Mouse (Mus musculus): Measurements from ENCODE around the gene Lad1. TPM values are rescaled to one million over a fixed set of nuclear protein-coding genes. Genes with fewer than 3 reads are reported as not detected.

The Lad1 gene
- 1 to 10 TPM; 4.9 to 6.0 TPM for total RNA-seq (2021)
- long read RNA-seq, experiment 1, partial matches to known transcripts: 1 of 9 reads
- long read RNA-seq, experiment 1, other reads (novel, unspliced or antisense): 6 of 9 reads
- long read RNA-seq, experiment 2, partial matches to known transcripts: 1 of 3 reads
- long read RNA-seq, experiment 2, other reads (novel, unspliced or antisense): 1 of 3 reads

DNA sequence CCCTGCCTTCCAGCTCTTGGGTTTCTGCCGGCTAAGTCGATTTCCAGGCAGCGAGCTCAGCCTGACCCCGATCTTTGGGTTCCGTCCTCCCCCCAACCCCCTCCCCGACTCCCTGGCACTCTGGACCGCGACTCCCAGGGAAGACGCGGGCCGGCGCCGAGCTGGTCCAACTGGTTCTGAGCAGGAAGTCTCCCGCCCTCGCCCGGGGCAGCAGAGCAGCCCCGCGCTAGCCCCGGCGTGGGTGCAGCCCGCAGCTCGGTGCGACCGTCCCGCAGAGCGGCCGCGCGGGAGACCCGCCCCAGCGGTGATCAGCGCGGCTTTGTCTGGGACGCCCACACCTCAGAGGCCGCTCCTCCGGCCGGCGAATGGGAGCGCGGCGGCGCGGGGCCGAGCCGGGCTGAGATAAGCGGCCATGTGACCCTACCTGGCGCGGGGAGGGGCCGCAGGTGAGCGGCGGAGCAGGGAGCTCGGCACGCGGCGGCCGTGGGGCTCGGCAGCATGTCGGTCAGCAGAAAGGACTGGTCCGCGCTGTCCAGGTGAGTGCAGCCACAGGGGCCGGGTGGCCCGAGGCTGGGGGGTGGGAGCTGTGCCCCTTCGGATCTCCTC is at the start of gene Lad1:
Lad1 (plus strand) TSS at position 118 of the 606 bp plus-strand sequence.
- DNase-seq: no peak
- intact Hi-C loops (cut with DNase I): no loop called here

- intact Hi-C loops (cut with DNase I): no loop called here
- no peak for DNase-seq
These were observed 48.2 kb upstream of the Lad1 start for GRCm38 (mm10) chr1:135770237-135770636.

DNA sequence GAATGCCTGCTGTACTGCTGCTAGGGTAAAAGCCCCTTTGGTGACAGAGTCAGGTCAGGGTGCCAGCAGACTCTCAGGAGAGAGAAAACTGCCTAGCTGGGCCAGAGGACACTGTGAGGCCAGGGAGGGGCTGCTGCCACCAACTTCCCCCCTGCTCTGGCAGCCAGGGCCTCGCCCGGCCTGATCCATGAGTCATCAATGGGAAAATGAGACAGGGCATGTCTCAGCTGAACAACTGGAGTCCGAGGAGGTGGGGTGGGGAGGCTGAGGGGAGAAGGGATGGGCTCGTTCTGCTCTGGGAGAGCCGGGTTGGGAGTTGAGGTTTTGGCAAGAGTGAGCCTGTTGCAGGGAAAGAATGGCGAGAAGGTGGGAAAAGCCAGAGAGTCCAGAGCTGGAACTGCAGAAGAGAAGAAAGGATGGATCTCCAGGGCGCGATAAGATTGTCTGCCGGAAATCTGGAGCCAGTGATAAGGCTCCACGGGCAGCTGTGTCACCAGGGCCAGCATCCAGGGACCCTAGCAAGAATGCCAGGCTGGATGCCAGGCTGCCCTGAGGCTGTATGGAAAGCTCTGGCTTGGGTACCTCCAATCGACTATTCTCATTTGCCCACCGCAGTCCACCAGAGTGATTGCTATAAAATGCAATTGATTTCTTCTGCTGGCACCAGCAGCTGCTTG is 47.4 kb upstream of the Lad1 start:
- intact Hi-C loops (cut with DNase I): no loop called here
- peak; percentile 55 to 57 for DNase-seq

DNA sequence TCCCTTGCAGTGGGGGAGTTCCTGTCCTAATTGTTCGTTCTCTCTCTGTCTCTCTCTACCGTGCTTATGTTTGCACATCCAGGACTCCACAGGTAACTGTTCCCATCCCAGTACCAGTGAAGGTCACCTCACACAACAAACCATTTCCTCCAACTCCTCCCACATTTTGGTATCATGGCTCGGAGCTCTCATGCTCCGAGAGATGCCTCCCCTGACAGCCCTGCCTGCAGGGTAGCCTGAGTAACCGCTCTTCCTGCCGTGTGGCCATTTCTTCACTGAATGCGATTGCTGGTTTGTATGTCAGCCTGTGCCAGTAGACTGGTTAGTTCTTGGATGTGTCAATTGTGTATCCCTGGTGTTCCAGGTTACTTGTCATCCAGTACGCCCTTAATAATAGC is 46.8 kb upstream of the Lad1 start:
- no peak for DNase-seq
- intact Hi-C loops (cut with DNase I): no loop called here

DNA sequence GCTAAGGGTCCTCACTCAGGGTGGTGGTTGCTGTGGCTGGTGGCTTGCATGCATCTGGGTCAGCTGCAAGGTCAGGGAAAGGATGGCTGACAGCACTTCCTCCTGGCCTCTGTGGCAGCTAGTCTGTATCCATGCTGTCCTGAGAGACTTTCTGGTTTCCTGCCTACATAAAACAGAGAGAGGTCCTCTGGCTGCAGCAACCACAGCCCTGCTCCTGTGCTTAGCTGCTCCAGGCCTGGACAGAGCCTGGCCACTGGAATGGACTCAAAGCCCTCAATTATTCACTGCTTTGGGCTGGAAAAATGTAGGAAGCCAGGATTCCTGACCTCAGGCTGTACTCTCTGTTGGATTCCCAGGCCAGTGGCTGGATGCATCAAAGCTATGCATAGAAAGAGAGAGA is 41.8 kb upstream of the Lad1 start:
- intact Hi-C loops (cut with DNase I): no loop called here
- DNase-seq: no peak

DNA sequence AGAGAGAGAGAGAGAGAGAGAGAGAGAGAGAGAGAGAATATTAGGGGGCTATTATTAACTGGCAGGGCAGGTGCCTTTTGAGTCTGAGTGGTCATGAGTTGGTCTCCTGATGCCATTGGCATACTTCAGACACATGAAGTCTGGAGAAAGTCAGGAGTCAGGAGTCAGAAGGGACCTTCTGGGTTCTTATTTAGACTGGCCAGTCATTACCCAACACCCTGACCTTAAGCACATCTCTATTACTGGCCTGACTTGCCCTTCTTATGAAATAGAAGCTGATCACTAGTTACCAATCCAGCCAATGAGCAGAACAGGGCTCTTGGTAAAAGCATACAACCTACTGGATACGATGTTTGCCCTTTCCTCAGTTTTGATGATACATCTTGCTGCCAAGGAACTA is 41.4 kb upstream of the Lad1 start:
- no peak for DNase-seq
- intact Hi-C loops (cut with DNase I): no loop called here

- peak; percentile 58 to 71 for DNase-seq
- intact Hi-C loops (cut with DNase I): loop anchor here (1.0 kb wide), 1 partner anchor 13 kb away; the partner anchor contains the start of gene Phlda3
These were observed 39.4 kb upstream of the Lad1 start, which contains the start of gene Tnni1 for GRCm38 (mm10) chr1:135778780-135779535. TSS of gene Tnni1 (plus strand) at chr1:135779434.

DNA sequence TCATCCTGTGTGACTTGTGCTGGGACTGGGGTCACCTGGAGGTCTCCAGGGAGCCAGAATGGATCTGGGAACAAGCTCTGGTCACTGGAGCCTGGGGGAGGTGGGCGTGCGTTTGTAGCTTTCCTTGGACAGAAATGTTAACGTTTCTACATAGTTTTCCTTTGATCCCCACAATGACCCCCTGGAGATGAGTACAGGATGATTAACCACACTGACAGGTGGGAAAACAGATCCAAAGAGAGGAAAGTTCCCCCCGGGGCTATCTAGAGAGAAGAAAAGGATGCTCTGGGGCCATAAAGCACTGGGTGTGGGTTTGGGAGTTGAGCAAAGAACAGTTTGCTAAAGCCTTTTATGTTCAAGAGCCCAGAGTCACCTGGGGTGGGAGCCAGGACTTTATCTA is 37.7 kb upstream of the Lad1 start:
- no peak for DNase-seq
- intact Hi-C loops (cut with DNase I): loop anchor here (1.0 to 5.0 kb wide), 3 partner anchors 27 to 238 kb away; no protein-coding TSS in a partner anchor

DNA sequence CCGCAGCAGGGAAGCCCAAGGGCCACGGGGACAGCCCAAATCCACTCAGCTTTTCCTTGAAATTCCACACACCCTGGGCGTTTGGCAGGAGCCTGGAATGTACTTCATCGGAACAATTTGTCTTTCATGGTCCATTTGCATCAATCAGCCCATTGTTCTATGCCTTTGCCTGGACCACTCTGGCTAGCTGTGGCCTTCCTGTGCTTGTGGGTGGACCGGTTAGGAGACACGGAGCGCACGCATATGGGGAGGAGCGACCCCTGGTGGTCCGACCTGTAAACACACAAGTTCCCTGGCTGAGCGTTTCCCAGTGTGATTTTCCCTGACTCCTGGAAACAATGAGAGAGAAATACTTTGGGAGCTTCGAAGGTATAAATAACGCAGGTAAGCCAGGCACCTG is 37.2 kb upstream of the Lad1 start:
- intact Hi-C loops (cut with DNase I): loop anchor here (1.0 to 5.0 kb wide), 3 partner anchors 28 to 239 kb away; no protein-coding TSS in a partner anchor
- peak; percentile 87 to 88 for DNase-seq

DNA sequence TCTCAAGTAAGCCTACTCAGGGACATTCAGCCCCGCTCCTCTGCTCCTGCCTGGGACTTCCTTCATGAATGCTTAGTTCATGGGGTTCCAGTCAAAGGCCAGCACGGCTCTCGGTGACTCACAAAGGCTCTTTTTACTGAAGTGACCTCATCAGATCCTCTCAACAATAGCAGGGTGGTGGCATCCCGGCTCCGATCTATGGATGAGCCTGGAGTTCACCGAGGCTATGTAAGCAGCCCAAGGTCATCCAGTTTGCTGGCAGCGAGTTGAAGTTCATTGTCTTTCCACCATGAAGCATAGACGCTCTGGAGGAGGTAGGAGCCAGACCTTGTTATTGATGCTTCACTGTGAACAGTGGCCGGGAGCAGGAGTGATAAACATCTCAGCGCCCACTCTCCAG is 35.6 kb upstream of the Lad1 start:
- intact Hi-C loops (cut with DNase I): loop anchor here (5.0 kb wide), 1 partner anchor 241 kb away; no protein-coding TSS in a partner anchor
- DNase-seq: no peak

- peak; percentile 77 to 88 for DNase-seq
- intact Hi-C loops (cut with DNase I): no loop called here
These were observed 30.6 kb upstream of the Lad1 start for GRCm38 (mm10) chr1:135787799-135788198.

- intact Hi-C loops (cut with DNase I): no loop called here
- peak; percentile 58 for DNase-seq
These were observed 29.7 kb upstream of the Lad1 start for GRCm38 (mm10) chr1:135788708-135789107.

GRCm38 (mm10) chr1:135789815-135790214 is 28.6 kb upstream of the Lad1 start:
- DNase-seq: peak; percentile 84 to 88
- intact Hi-C loops (cut with DNase I): no loop called here

GRCm38 (mm10) chr1:135792143-135792939 is 26.1 kb upstream of the Lad1 start:
- intact Hi-C loops (cut with DNase I): no loop called here
- no peak for DNase-seq

DNA sequence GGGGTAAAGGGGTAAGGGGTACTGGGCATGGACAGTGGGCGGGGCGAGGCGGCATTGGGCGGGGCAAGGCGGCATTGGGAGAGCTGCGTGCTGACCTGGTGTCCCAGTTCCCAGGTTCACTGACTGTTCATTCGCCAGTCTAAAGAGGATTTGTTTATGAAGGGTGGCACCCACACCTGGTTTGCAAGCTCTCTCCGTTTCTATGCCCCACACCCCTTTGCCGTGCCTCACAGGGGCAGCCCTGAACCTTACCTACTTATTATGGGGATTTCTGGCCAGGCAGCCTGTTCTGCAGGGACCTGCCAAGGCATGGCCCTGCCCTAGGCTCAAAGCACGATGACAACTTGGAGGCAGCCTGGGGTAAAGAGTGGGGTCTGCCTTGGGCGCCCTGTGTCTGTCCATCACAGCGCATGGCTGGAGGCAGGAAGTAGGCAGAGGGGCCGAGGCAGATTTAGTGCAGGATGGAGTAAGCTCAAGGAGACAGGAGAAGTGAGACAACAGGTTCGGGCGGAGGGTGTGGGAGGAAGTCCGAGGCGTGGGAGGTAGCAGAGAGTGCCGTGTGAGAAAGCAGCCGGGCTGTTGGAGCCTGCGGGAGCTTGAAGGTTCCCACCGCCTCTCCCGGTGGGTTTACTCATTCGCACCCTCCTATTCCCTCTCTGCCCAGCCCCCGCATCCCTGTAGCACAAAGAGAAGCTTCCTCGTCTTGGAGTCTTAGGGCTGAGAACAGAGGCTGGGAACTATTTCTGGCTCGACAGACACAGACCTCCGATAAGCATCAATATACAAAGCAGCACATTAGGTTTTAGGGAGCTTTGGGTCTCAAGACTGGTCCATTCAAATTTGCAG is 24.8 kb upstream of the Lad1 start:
- DNase-seq: peak; percentile 30 to 46
- intact Hi-C loops (cut with DNase I): no loop called here

GRCm38 (mm10) chr1:135794216-135795134 is 23.9 kb upstream of the Lad1 start:
- intact Hi-C loops (cut with DNase I): no loop called here
- no peak for DNase-seq

DNA sequence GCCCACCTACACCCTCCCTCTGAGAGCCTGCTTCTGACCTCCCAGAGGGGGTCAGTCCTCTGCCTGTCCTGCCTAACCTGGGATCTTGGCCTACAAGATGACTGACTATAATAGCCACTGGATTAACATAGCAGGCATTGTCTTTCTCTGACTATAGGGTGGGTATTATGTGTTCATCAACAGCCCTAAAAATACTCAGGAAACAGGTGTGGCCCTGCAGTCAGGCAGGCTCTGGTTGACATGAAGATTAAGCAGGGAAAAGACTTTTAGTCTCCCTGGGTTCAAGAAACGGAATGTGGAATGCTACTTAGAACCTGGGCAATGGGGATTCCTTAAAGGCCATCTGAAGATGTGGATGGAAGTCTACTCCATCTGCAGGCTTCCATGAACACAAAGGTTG is 19.9 kb upstream of the Lad1 start:
- no peak for DNase-seq
- intact Hi-C loops (cut with DNase I): no loop called here

- no peak for DNase-seq
- intact Hi-C loops (cut with DNase I): no loop called here
These were observed 19.2 kb upstream of the Lad1 start for GRCm38 (mm10) chr1:135799109-135799627.
